Mouse (Mus musculus) heart, adult 9 months (tissue): ENCODE measurements around the gene Klc1.

Source experiments
- DNase-seq, 2 experiments: peaks; one replicate each; pipeline ENCODE4 v3.0.0; 2022; ENCODE audit warnings: low spot score in 2 of 2

The Klc1 gene

GRCm38 (mm10) chr12:111743419-111743818 lies 15.2 kb upstream of the Klc1 start:
- peak; percentile 75 to 77 for DNase-seq

GRCm38 (mm10) chr12:111743981-111744423 lies 14.6 kb upstream of the Klc1 start:
- peak; percentile 51 to 55 for DNase-seq

GRCm38 (mm10) chr12:111745274-111745673 lies 13.4 kb upstream of the Klc1 start:
- DNase-seq = no peak

GRCm38 (mm10) chr12:111746091-111746490 lies 12.6 kb upstream of the Klc1 start:
- peak; percentile 83 to 88 for DNase-seq

GRCm38 (mm10) chr12:111747421-111747820 lies 11.2 kb upstream of the Klc1 start:
- DNase-seq = no peak

- DNase-seq = no peak
Measured at GRCm38 (mm10) chr12:111750739-111751138, 7.9 kb upstream of the Klc1 start.

GRCm38 (mm10) chr12:111752491-111752890 lies 6.2 kb upstream of the Klc1 start:
- no peak for DNase-seq

GRCm38 (mm10) chr12:111753347-111753746 lies 5.3 kb upstream of the Klc1 start:
- DNase-seq = no peak

- no peak for DNase-seq
Measured at GRCm38 (mm10) chr12:111754710-111755109, 3.9 kb upstream of the Klc1 start.

- DNase-seq = no peak
Measured at GRCm38 (mm10) chr12:111755231-111755630, 3.4 kb upstream of the Klc1 start.

GRCm38 (mm10) chr12:111756082-111756697 lies 2.5 kb upstream of the Klc1 start:
- no peak for DNase-seq

- DNase-seq = no peak
Measured at GRCm38 (mm10) chr12:111756698-111757082, 2.0 kb upstream of the Klc1 start.

GRCm38 (mm10) chr12:111757561-111758325 lies 906 bp upstream of the Klc1 start:
- DNase-seq = no peak

- DNase-seq = peak; percentile 81 to 83
Measured at GRCm38 (mm10) chr12:111759176-111760061, 770 bp downstream of the Klc1 start.

- no peak for DNase-seq
Measured at GRCm38 (mm10) chr12:111760306-111760908, 1.8 kb downstream of the Klc1 start.

- DNase-seq = no peak
Measured at GRCm38 (mm10) chr12:111762620-111763280, 4.1 kb downstream of the Klc1 start.

GRCm38 (mm10) chr12:111766313-111767236 lies 7.9 kb downstream of the Klc1 start:
- DNase-seq = no peak

GRCm38 (mm10) chr12:111768322-111768928 lies 9.8 kb downstream of the Klc1 start:
- DNase-seq = no peak

- DNase-seq = peak; percentile 48 to 59
Measured at GRCm38 (mm10) chr12:111769306-111769705, 10.7 kb downstream of the Klc1 start.
